Mouse (Mus musculus) heart, embryonic 10.5 days (tissue): Measurements from ENCODE around the gene Apoc1. TPM values are rescaled to one million over a fixed set of nuclear protein-coding genes. Genes with fewer than 3 reads are reported as not detected.

Source experiments
- DNase-seq: peaks from one replicate; pipeline ENCODE4 v3.0.0-alpha.2; 2017; ENCODE audit warnings: low spot score
- H3K27ac ChIP-seq: fragments of 300-500 bp; sonication (generic); 2 replicates; pipeline ENCODE4 v1.5.1; 2016; ENCODE audit warnings: mild to moderate bottlenecking
- H3K27me3 ChIP-seq: fragments of 300-500 bp; sonication (generic); 2 replicates; pipeline ENCODE4 v1.6.1; 2016; ENCODE audit warnings: mild to moderate bottlenecking; ENCODE audit not compliant: poor library complexity, insufficient read depth, severe bottlenecking
- H3K36me3 ChIP-seq: fragments of 300-500 bp; sonication (generic); 2 replicates; pipeline ENCODE4 v1.6.1; 2016; ENCODE audit warnings: mild to moderate bottlenecking, moderate library complexity
- H3K4me1 ChIP-seq: fragments of 300-500 bp; sonication (generic); 2 replicates; pipeline ENCODE4 v1.6.1; 2016; ENCODE audit warnings: mild to moderate bottlenecking
- H3K4me3 ChIP-seq: fragments of 300-500 bp; sonication (generic); 2 replicates; pipeline ENCODE4 v1.5.1; 2016; ENCODE audit warnings: mild to moderate bottlenecking, moderate library complexity
- H3K9me3 ChIP-seq: fragments of 300-500 bp; sonication (generic); 2 replicates; pipeline ENCODE4 v1.6.1; 2016; ENCODE audit warnings: mild to moderate bottlenecking, moderate library complexity
- WGBS: fragments of 180-500 bp; shearing (Covaris S2); methylation state at CpG from one replicate; pipeline ENCODE4 v1.1.7; 2016; 5-methylcytosine and 5-hydroxymethylcytosine counted together
- polyA plus RNA-seq: library from polyadenylated mRNA; unstranded; fragments of >200 nt; fragmentation: Nextera tagmentation; extraction: Ambion mirVana; gene quantifications from 2 replicates; pipeline ENCODE4 v1.2.1, GENCODE M21; 2016

Gene Apoc1
- polyA plus RNA-seq, 1 experiment from 2014 or later = 19.9 TPM

GRCm38 (mm10) chr7:19700299-19701068 lies 8.0 kb upstream of the Apoc1 start:
- Histone ChIP-seq H3K27me3 (no peaks in the 10 kb centered on the region), H3K27ac (peak overlapping the region; percentile 65), H3K4me1 (peaks cover 39% of the 10 kb centered on the region), H3K36me3 (peaks cover 58% of the 10 kb centered on the region), H3K9me3 (no peaks in the 10 kb centered on the region), H3K4me3 (peak overlapping the region; percentile 10; the same call in 1 of the 2 replicates)
- DNase-seq = peak; percentile 74
- WGBS = 49% methylated on average over 12 of the region's 12 CpGs

DNA sequence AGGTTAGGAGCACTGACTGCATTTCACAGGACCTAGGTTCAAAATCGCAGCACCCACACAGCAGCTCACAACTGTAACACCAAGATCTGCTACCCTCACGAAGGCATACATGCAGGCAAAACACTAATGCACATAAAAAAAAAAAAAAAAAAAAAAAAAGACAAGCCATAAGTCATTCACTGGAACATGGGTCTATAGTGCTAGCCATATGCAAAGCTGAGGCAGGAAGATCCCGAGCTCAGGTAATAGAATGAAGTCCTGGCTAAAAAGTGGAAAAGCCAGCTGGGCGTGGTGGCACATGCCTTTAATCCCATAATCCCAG lies 7.3 kb upstream of the Apoc1 start:
- WGBS = 74% methylated on average over 4 of the region's 4 CpGs
- Histone ChIP-seq H3K27me3 (no peaks in the 10 kb centered on the region), H3K4me3 (peak overlapping the region; percentile 59; the same call in 1 of the 2 replicates), H3K36me3 (peaks cover 52% of the 10 kb centered on the region), H3K4me1 (peaks cover 46% of the 10 kb centered on the region), H3K9me3 (no peaks in the 10 kb centered on the region), H3K27ac (no peak overlapping the region)
- no peak for DNase-seq

GRCm38 (mm10) chr7:19698907-19699826 lies 6.7 kb upstream of the Apoc1 start, which contains the start of gene Apoe:
Apoe (minus strand) TSS chr7:19699188.
- Histone ChIP-seq H3K27ac (peak within 1 kb of the TSS; percentile 79), H3K27me3 (no peaks in the 10 kb centered on the region), H3K9me3 (no peaks in the 10 kb centered on the region), H3K4me3 (peak within 1 kb of the TSS; percentile 59), H3K36me3 (peaks cover 47% of the 10 kb centered on the region), H3K4me1 (peaks cover 52% of the 10 kb centered on the region)
- DNase-seq = peak; percentile 81
- WGBS = 2% methylated on average over 20 of the region's 20 CpGs

GRCm38 (mm10) chr7:19697949-19698906 lies 5.8 kb upstream of the Apoc1 start:
- H3K4me3 ChIP-seq = peak overlapping the region; percentile 59
- WGBS = 1% methylated on average over 28 of the region's 28 CpGs

GRCm38 (mm10) chr7:19696336-19696873 lies 3.9 kb upstream of the Apoc1 start:
- WGBS = 92% methylated on average over 34 of the region's 34 CpGs
- Histone ChIP-seq H3K4me1 (peaks cover 72% of the 10 kb centered on the region), H3K27me3 (no peaks in the 10 kb centered on the region), H3K27ac (peak overlapping the region; percentile 11; the same call in 1 of the 2 replicates), H3K4me3 (peak overlapping the region; percentile 59; the same call in 1 of the 2 replicates), H3K9me3 (no peaks in the 10 kb centered on the region), H3K36me3 (peaks cover 20% of the 10 kb centered on the region)
- peak; percentile 71 for DNase-seq

More at GRCm38 (mm10) chr7:19697949-19698906, 5.8 kb upstream of the Apoc1 start:
- peaks cover 61% of the 10 kb centered on the region for H3K4me1 ChIP-seq
- H3K27ac ChIP-seq = peak overlapping the region; percentile 79
- no peaks in the 10 kb centered on the region for H3K9me3 ChIP-seq
- no peaks in the 10 kb centered on the region for H3K27me3 ChIP-seq
- H3K36me3 ChIP-seq = peaks cover 38% of the 10 kb centered on the region
- no peak for DNase-seq

DNA sequence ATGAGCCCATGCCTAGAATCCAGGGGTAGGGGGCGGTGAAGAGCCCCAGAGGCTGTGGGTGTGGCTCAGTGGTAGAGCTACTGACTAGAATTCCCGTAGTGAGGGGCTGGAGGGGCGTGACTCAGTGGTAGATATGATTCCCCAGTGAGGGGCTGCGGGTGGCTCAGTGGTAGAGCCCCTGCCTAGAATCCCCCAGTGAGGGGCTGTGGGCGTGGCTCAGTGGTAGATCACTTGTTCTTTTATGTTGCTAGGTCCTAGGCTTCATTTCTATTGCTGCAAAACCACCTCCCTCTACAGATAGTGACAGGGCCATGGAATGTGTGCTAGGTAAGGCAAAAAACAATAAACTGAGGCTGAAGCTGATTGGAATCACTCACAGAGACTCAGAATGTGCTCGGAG lies 3.4 kb upstream of the Apoc1 start:
- WGBS = 64% methylated on average over 6 of the region's 6 CpGs
- Histone ChIP-seq H3K4me1 (peaks cover 70% of the 10 kb centered on the region), H3K4me3 (no peak overlapping the region), H3K9me3 (no peaks in the 10 kb centered on the region), H3K36me3 (peaks cover 18% of the 10 kb centered on the region), H3K27me3 (no peaks in the 10 kb centered on the region), H3K27ac (0 out of 2 replicates have a peak overlapping the region, but pooled peaks have one; percentile 84)
- no peak for DNase-seq

- DNase-seq = no peak
- H3K4me3 ChIP-seq = 0 out of 2 replicates have a peak overlapping the region, but pooled peaks have one; percentile 1
- 4% methylated on average over 8 of the region's 8 CpGs for WGBS
- H3K27me3 ChIP-seq = no peaks in the 10 kb centered on the region
- peaks cover 64% of the 10 kb centered on the region for H3K4me1 ChIP-seq
- H3K9me3 ChIP-seq = no peaks in the 10 kb centered on the region
- H3K36me3 ChIP-seq = peaks cover 18% of the 10 kb centered on the region
- peak overlapping the region; percentile 84 for H3K27ac ChIP-seq
Measured at GRCm38 (mm10) chr7:19695213-19695594, 2.7 kb upstream of the Apoc1 start.

- Histone ChIP-seq H3K27me3 (no peaks in the 10 kb centered on the region), H3K9me3 (no peaks in the 10 kb centered on the region), H3K27ac (peak overlapping the region; percentile 84), H3K36me3 (peaks cover 18% of the 10 kb centered on the region), H3K4me3 (0 out of 2 replicates have a peak overlapping the region, but pooled peaks have one; percentile 1), H3K4me1 (peaks cover 61% of the 10 kb centered on the region)
- WGBS = 68% methylated on average over 10 of the region's 10 CpGs
- DNase-seq = no peak
Measured at GRCm38 (mm10) chr7:19694336-19695212, 2.1 kb upstream of the Apoc1 start.

GRCm38 (mm10) chr7:19693421-19693820 lies 961 bp upstream of the Apoc1 start:
- Histone ChIP-seq H3K9me3 (no peaks in the 10 kb centered on the region), H3K4me1 (peaks cover 51% of the 10 kb centered on the region), H3K4me3 (peak overlapping the region; percentile 27), H3K36me3 (peaks cover 18% of the 10 kb centered on the region), H3K27ac (peak overlapping the region; percentile 78), H3K27me3 (no peaks in the 10 kb centered on the region)
- no peak for DNase-seq
- 15% methylated on average over 10 of the region's 10 CpGs for WGBS

DNA sequence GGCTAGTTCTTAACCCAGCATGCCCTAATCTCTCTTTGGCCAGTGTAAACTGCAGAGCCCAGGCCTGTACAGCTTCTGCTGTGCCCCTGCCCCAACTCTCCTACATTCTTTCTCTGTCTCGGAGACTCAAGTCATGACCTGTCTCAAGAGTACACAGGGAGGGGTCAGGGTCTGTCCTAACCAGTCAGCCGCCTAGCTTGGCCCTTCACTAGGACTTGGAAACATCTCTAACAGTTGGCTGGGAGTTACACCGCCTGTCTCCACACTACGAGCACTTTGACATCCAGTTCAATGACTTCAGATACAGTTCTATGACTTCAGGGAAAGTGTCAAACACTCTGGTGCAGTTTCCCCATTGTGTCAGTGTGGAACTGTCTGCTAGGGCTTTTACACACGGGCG lies 1.0 kb downstream of the Apoc1 start:
- H3K27me3 ChIP-seq = no peaks in the 10 kb centered on the region
- no peaks in the 10 kb centered on the region for H3K9me3 ChIP-seq
- peak overlapping the region; percentile 72 for H3K27ac ChIP-seq
- peaks cover 54% of the 10 kb centered on the region for H3K4me1 ChIP-seq
- WGBS = 65% methylated on average over 6 of the region's 6 CpGs
- peak overlapping the region; percentile 32 for H3K4me3 ChIP-seq
- H3K36me3 ChIP-seq = peaks cover 7% of the 10 kb centered on the region
- DNase-seq = no peak

DNA sequence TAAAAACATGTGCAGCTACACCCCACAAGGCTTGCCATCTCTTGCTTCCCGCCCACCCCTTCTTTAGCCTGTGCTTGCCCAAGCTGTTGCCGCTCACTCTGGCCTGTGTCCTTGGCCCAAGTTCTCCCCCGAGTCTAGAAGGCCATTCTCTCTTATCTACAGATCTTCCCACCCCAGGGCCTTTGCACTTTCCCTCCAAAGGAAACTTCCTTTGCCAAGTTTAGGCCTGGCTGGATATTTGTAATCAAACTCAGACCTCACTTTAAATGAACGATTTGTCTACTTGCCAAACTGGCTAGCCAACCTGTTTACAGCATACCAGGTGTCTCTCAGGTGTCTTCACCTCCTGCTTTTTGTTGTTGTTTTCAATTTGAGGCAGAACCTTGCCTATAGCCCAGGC lies 1.6 kb downstream of the Apoc1 start:
- H3K9me3 ChIP-seq = no peaks in the 10 kb centered on the region
- H3K27me3 ChIP-seq = no peaks in the 10 kb centered on the region
- H3K4me1 ChIP-seq = peaks cover 53% of the 10 kb centered on the region
- 0 out of 2 replicates have a peak, but pooled peaks cover 1% of the 10 kb centered on the region for H3K36me3 ChIP-seq
- DNase-seq = no peak
- WGBS = 79% methylated on average over 4 of the region's 4 CpGs
- H3K27ac ChIP-seq = no peak overlapping the region
- H3K4me3 ChIP-seq = no peak overlapping the region
